Mouse (Mus musculus): ENCODE results near the gene Lgals3bp. TPM values are rescaled to one million over a fixed set of nuclear protein-coding genes. Genes with fewer than 3 reads are reported as not detected.

The Lgals3bp gene
- total and polyA plus RNA-seq, 3 experiments: 67.3 to 338 (median 146) TPM

DNA sequence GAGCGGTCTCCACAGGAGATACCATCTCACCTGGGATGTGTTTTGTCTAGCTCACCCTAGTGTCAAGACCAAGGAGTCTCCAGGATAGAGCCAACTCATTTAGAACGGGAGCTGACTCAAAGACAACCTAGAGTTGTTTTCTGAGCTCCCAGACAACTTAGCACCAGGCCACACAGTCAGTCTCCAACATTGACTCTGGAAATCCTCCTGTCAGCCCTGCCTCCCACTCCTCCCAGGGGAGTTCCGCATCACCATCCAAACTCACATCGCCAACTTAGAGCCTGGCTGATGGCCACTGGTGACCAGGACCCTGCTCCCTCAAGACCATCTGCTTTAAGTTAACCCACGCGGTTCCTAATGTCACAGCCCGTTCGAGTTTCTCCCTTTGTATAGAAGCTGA is 26.4 kb downstream of the Lgals3bp start:
- Histone ChIP-seq H3K36me3 (replicated peaks in 1 of 2; ENCODE audit: control insufficient read depth in 1 of 2, insufficient read depth in 1 of 2, low read length in 1 of 2) (no peaks in the 10 kb centered on the region), H3K27ac (ENCODE audit: insufficient read depth, low read depth) (no peak overlapping the region), H3K9ac (ENCODE audit: insufficient read depth, low read depth) (no peak overlapping the region), H3K79me2 (replicated peaks; ENCODE audit: control insufficient read depth, extremely low read depth, insufficient read depth, poor library complexity, severe bottlenecking) (no peaks in the 10 kb centered on the region), H3K4me1 (ENCODE audit: control insufficient read depth in 1 of 2, insufficient read depth in 2 of 2) (peaks cover 9 to 27% of the 10 kb centered on the region in 2 experiments), H3K27me3 (replicated peaks) (peaks cover 71% of the 10 kb centered on the region), H3K4me3 (replicated peaks in 1 of 3; ENCODE audit: low read depth in 2 of 3, low read length in 2 of 3, poor library complexity in 1 of 3) (no peak overlapping the region), H3K9me3 (replicated peaks; ENCODE audit: low read length) (no peaks in the 10 kb centered on the region), H3K4me2 (ENCODE audit: insufficient read depth, low read depth, poor library complexity, severe bottlenecking) (no peak overlapping the region)
- in situ Hi-C loops (cut with MboI; ENCODE audit: low pct_ligation_motif_present, low pct_unique_long_range_greater_than_20kb, low sequenced_read_pairs): loop anchor here (5.0 kb wide), 1 partner anchor 48 kb away; no protein-coding TSS in a partner anchor
- TF ChIP-seq KAT2A (IDR thresholded peaks at IDR 0.05; ENCODE audit: insufficient replicate concordance, low read length): no peak
- no peak for TF ChIP-seq ZNF384 (IDR thresholded peaks at IDR 0.05; ENCODE audit: low read depth, low read length)
- TF ChIP-seq POLR2AphosphoS2 (IDR thresholded peaks at IDR 0.05; ENCODE audit: low read depth, low read length): no peak
- no peak for TF ChIP-seq E2F4 (IDR thresholded peaks at IDR 0.05; ENCODE audit: insufficient replicate concordance, low read depth, low read length)
- TF ChIP-seq CTCF (conservative IDR thresholded peaks at IDR 0.05 in 1 of 2, IDR thresholded peaks at IDR 0.05 in 1 of 2; ENCODE audit: low read depth in 2 of 2, low read length in 2 of 2): no peak
- TF ChIP-seq NRF1 (IDR thresholded peaks at IDR 0.05; ENCODE audit: low read depth, low read length): no peak
- no peak for TF ChIP-seq ELF1 (IDR thresholded peaks at IDR 0.05; ENCODE audit: low read depth, low read length)
- no peak for TF ChIP-seq UBTF (IDR thresholded peaks at IDR 0.05; ENCODE audit: low read depth, low read length)
- no peak for TF ChIP-seq SMC3 (IDR thresholded peaks at IDR 0.05; ENCODE audit: low read depth, low read length)
- TF ChIP-seq RAD21 (IDR thresholded peaks at IDR 0.05; ENCODE audit: low read depth, low read length): no peak
- TF ChIP-seq HCFC1 (IDR thresholded peaks at IDR 0.05; ENCODE audit: low read depth, low read length): no peak
- TF ChIP-seq MXI1 (IDR thresholded peaks at IDR 0.05; ENCODE audit: low read depth, low read length): no peak
- TF ChIP-seq PAX5 (IDR thresholded peaks at IDR 0.05; ENCODE audit: low read length): no peak
- no peak for TF ChIP-seq ZKSCAN1 (IDR thresholded peaks at IDR 0.05; ENCODE audit: borderline replicate concordance, low read depth, low read length)
- no peak for TF ChIP-seq GABPA (IDR thresholded peaks at IDR 0.05; ENCODE audit: insufficient replicate concordance, low read depth, low read length)
- TF ChIP-seq JUND (conservative IDR thresholded peaks at IDR 0.05; ENCODE audit: low read depth, low read length): no peak
- TF ChIP-seq POLR2A (IDR thresholded peaks at IDR 0.05; ENCODE audit: low read depth, low read length): no peak
- dilution Hi-C loops (cut with MboI; ENCODE audit: extremely low pct_ligation_motif_present, extremely low pct_unique_long_range_greater_than_20kb, low sequenced_read_pairs): no loop called here
- no peak for DNase-seq (ENCODE audit: extremely low read depth)

DNA sequence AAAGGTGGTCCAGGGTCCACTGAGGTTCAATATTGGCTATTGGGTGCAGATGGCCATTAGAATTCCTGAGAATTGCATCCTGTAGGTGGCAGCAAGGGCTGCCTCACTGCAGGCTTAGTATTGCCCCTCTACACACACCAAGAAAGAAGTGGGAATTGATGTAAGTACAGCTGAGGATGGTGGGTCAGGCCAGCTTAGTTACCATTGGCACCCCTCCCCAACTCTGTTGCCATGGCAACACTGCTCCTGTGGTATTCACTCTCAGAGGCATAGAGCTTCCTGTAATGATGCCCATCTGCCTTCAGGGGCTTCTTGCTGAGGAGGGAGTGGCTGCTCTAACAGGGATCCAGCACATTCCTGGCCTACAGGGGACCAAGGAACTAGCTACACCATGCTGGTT is 26.9 kb downstream of the Lgals3bp start:
- TF ChIP-seq PAX5 (IDR thresholded peaks at IDR 0.05; ENCODE audit: low read length) (no peak), RAD21 (IDR thresholded peaks at IDR 0.05; ENCODE audit: low read depth, low read length) (peak; percentile 18), CTCF (conservative IDR thresholded peaks at IDR 0.05 in 1 of 2, IDR thresholded peaks at IDR 0.05 in 1 of 2; ENCODE audit: low read depth in 2 of 2, low read length in 2 of 2) (peak in 1 of 2 experiments; percentile 43; a peak in 2 of 4 replicates)
- DNase-seq (ENCODE audit: extremely low read depth): no peak
- Histone ChIP-seq H3K36me3 (replicated peaks in 1 of 2; ENCODE audit: control insufficient read depth in 1 of 2, insufficient read depth in 1 of 2, low read length in 1 of 2) (no peaks in the 10 kb centered on the region), H3K4me3 (replicated peaks in 1 of 3; ENCODE audit: low read depth in 2 of 3, low read length in 2 of 3, poor library complexity in 1 of 3) (no peak overlapping the region), H3K79me2 (replicated peaks; ENCODE audit: control insufficient read depth, extremely low read depth, insufficient read depth, poor library complexity, severe bottlenecking) (no peaks in the 10 kb centered on the region), H3K27ac (ENCODE audit: insufficient read depth, low read depth) (no peak overlapping the region), H3K9me3 (replicated peaks; ENCODE audit: low read length) (no peaks in the 10 kb centered on the region), H3K4me2 (ENCODE audit: insufficient read depth, low read depth, poor library complexity, severe bottlenecking) (no peak overlapping the region), H3K4me1 (ENCODE audit: control insufficient read depth in 1 of 2, insufficient read depth in 2 of 2) (peaks cover 8 to 22% of the 10 kb centered on the region in 2 experiments), H3K9ac (ENCODE audit: insufficient read depth, low read depth) (no peak overlapping the region), H3K27me3 (replicated peaks) (peaks cover 76% of the 10 kb centered on the region)
- in situ Hi-C loops (cut with MboI; ENCODE audit: low pct_ligation_motif_present, low pct_unique_long_range_greater_than_20kb, low sequenced_read_pairs): loop anchor here (5.0 kb wide), 1 partner anchor 48 kb away; no protein-coding TSS in a partner anchor
- dilution Hi-C loops (cut with MboI; ENCODE audit: extremely low pct_ligation_motif_present, extremely low pct_unique_long_range_greater_than_20kb, low sequenced_read_pairs): no loop called here

All from CH12.LX (cell line).